Mouse (Mus musculus) heart, adult 2 months (tissue): ENCODE data around the gene Clasp2. TPM values are rescaled to one million over a fixed set of nuclear protein-coding genes. Genes with fewer than 3 reads are reported as not detected.

ENCODE experiments used
- DNase-seq, 2 experiments: peaks; one replicate each; pipeline ENCODE4 v3.0.0; 2021
- H3K27ac ChIP-seq: fragments of 200-600 bp; 2 replicates; pipeline ENCODE4 v1.8.1; 2022
- H3K27me3 ChIP-seq: fragments of 200-500 bp; 2 replicates; pipeline ENCODE4 v1.6.1; 2012; ENCODE audit warnings: mild to moderate bottlenecking, low read length, inconsistent platforms, mixed read lengths; ENCODE audit not compliant: control insufficient read depth, insufficient read depth
- H3K36me3 ChIP-seq: fragments of 200-500 bp; 2 replicates; pipeline ENCODE4 v1.6.1; 2012; ENCODE audit warnings: low read length, inconsistent platforms; ENCODE audit not compliant: control insufficient read depth, insufficient read depth
- H3K4me1 ChIP-seq: fragments of 200-500 bp; 2 replicates; pipeline ENCODE4 v1.6.1; 2011; ENCODE audit warnings: low read length; ENCODE audit not compliant: control insufficient read depth, insufficient read depth
- H3K4me3 ChIP-seq: fragments of 200-600 bp; 2 replicates; pipeline ENCODE4 v1.8.1; 2022
- H3K79me2 ChIP-seq: fragments of 200-500 bp; replicated peaks from 2 replicates; pipeline ENCODE4 v1.6.1; 2012; ENCODE audit warnings: mild to moderate bottlenecking, inconsistent platforms, low read length, moderate library complexity, mixed read lengths; ENCODE audit not compliant: control insufficient read depth, insufficient read depth
- H3K9ac ChIP-seq: fragments of 200-500 bp; 2 replicates; pipeline ENCODE4 v1.6.1; 2012; ENCODE audit warnings: low read depth, mild to moderate bottlenecking, control low read depth, inconsistent platforms, low read length, mixed read lengths
- CTCF ChIP-seq: fragments of 200-600 bp; IDR thresholded peaks from 2 replicates; pipeline ENCODE4 v1.8.1; 2022; ENCODE audit warnings: antibody characterized with exemption, mild to moderate bottlenecking, moderate library complexity
- EP300 ChIP-seq: fragments of 200-500 bp; IDR thresholded peaks from 2 replicates; pipeline ENCODE4 v1.6.1; 2011; ENCODE audit warnings: low read depth, low read length, control low read depth; ENCODE audit not compliant: insufficient read depth
- POLR2A ChIP-seq: fragments of 200-500 bp; IDR thresholded peaks from 2 replicates; pipeline ENCODE4 v1.6.1; 2011; ENCODE audit warnings: mild to moderate bottlenecking, low read depth, low read length, control low read depth; ENCODE audit not compliant: insufficient read depth
- WGBS: fragments of 180-500 bp; shearing (Covaris S2); methylation state at CpG from one replicate; pipeline ENCODE4 v1.1.7; 2018; 5-methylcytosine and 5-hydroxymethylcytosine counted together
- intact Hi-C: fragments of 180-260 bp; cut with DNase I; formaldehyde crosslinking; loops from one replicate; pipeline ENCODE4 v1.15.1; 2025
- polyA plus RNA-seq: library from polyadenylated mRNA; depleted of rRNA; stranded (reverse); fragments of >200 nt; gene quantifications from 2 replicates; pipeline ENCODE4 v1.2.3, GENCODE M21; 2012
- total RNA-seq, 2 experiments: library from RNA; stranded (reverse); gene quantifications; 2 replicates each; pipeline ENCODE4 v1.2.3; 2021

Clasp2 gene
- total and polyA plus RNA-seq, 3 experiments = 14.2 to 56.2 (median 53.6) TPM

GRCm38 (mm10) chr9:113813086-113813485 is 71.8 kb downstream of the Clasp2 start:
- peaks cover 5% of the 10 kb centered on the region for H3K4me1 ChIP-seq
- intact Hi-C loops = no loop called here
- H3K27me3 ChIP-seq = no peaks in the 10 kb centered on the region
- peaks cover 4% of the 10 kb centered on the region; the same call in 1 of the 2 replicates for H3K79me2 ChIP-seq
- 86% methylated on average over 5 of the region's 5 CpGs for WGBS
- no peak overlapping the region for H3K9ac ChIP-seq
- H3K36me3 ChIP-seq = peaks cover 7% of the 10 kb centered on the region
- DNase-seq = no peak
- no peak overlapping the region for H3K4me3 ChIP-seq
- H3K27ac ChIP-seq = no peak overlapping the region
- no peak for TF ChIP-seq POLR2A
- TF ChIP-seq CTCF = no peak
- no peak for TF ChIP-seq EP300

DNA sequence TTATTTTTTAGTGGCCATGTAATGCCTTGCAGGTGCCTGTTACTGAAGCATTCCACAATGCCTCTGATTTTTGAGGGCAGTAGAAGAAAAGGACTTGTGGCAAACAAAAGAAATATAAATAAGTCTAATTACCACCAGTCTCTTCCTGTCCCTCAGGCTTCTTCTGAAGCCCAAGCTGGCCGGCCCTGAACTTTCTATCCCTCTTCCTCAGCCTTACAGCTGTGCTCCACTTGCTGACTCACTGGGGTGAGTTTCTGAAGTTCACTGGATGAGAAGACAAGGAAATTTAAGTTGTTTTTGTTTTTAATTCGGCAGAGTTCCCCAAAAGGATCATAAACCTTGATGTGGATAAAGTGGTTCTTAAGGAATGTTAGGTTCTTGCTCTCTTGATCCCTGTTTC is 74.6 kb downstream of the Clasp2 start:
- Histone ChIP-seq H3K4me1 (peaks cover 6% of the 10 kb centered on the region), H3K36me3 (peaks cover 7% of the 10 kb centered on the region), H3K27me3 (no peaks in the 10 kb centered on the region), H3K79me2 (peaks cover 5% of the 10 kb centered on the region; the same call in 1 of the 2 replicates), H3K27ac (no peak overlapping the region), H3K9ac (no peak overlapping the region), H3K4me3 (no peak overlapping the region)
- DNase-seq = no peak
- intact Hi-C loops = no loop called here
- TF ChIP-seq EP300 (no peak), POLR2A (no peak), CTCF (no peak)
- WGBS = 67% methylated on average over 2 of the region's 2 CpGs

- no peak for TF ChIP-seq EP300
- peak; percentile 60 for TF ChIP-seq CTCF
- Histone ChIP-seq H3K79me2 (peaks cover 6% of the 10 kb centered on the region; the same call in 1 of the 2 replicates), H3K27me3 (no peaks in the 10 kb centered on the region), H3K4me3 (no peak overlapping the region), H3K4me1 (peaks cover 1% of the 10 kb centered on the region), H3K9ac (no peak overlapping the region), H3K36me3 (no peaks in the 10 kb centered on the region), H3K27ac (no peak overlapping the region)
- DNase-seq = no peak
- intact Hi-C loops = no loop called here
- 23% methylated on average over 1 of the region's 1 CpGs for WGBS
Measured at GRCm38 (mm10) chr9:113822150-113822549, 80.9 kb downstream of the Clasp2 start.

DNA sequence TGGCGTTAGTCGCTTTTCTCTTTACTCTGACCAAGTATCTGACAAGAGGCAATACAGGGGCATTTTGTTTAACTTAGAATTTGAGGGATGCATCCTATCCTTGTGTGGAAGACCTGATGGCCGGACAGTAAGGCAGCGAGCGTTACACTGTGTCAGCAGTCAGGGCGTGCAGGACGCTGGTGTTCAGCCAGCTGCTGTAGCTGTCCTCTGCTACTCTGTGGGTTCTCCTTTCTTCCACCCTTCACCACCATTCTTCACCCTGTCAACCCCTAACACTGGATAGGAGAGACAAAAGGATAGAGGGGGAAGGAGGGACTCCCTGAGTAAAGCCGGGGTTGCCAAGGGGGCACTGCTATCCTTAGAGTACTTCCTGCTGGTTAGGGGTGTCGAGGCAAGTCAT is 87.4 kb downstream of the Clasp2 start:
- no peaks in the 10 kb centered on the region for H3K36me3 ChIP-seq
- no peaks in the 10 kb centered on the region; the same call in 1 of the 2 replicates for H3K4me1 ChIP-seq
- 82% methylated on average over 9 of the region's 9 CpGs for WGBS
- no peak overlapping the region for H3K27ac ChIP-seq
- H3K27me3 ChIP-seq = no peaks in the 10 kb centered on the region
- TF ChIP-seq EP300 = no peak
- no peak for TF ChIP-seq POLR2A
- TF ChIP-seq CTCF = no peak
- H3K4me3 ChIP-seq = no peak overlapping the region
- 0 out of 2 replicates have a peak, but pooled peaks cover 3% of the 10 kb centered on the region for H3K79me2 ChIP-seq
- no peak for DNase-seq
- H3K9ac ChIP-seq = no peak overlapping the region
- intact Hi-C loops = no loop called here

- DNase-seq = no peak
- intact Hi-C loops = no loop called here
- peaks cover 5% of the 10 kb centered on the region; the same call in 1 of the 2 replicates for H3K79me2 ChIP-seq
- 79% methylated on average over 3 of the region's 3 CpGs for WGBS
- H3K36me3 ChIP-seq = no peaks in the 10 kb centered on the region
- no peak overlapping the region for H3K27ac ChIP-seq
- no peak overlapping the region for H3K4me3 ChIP-seq
- no peaks in the 10 kb centered on the region for H3K4me1 ChIP-seq
- TF ChIP-seq CTCF = no peak
- no peak for TF ChIP-seq EP300
- no peak for TF ChIP-seq POLR2A
- H3K9ac ChIP-seq = no peak overlapping the region
- no peaks in the 10 kb centered on the region for H3K27me3 ChIP-seq
Measured at GRCm38 (mm10) chr9:113830219-113830618, 88.9 kb downstream of the Clasp2 start.

DNA sequence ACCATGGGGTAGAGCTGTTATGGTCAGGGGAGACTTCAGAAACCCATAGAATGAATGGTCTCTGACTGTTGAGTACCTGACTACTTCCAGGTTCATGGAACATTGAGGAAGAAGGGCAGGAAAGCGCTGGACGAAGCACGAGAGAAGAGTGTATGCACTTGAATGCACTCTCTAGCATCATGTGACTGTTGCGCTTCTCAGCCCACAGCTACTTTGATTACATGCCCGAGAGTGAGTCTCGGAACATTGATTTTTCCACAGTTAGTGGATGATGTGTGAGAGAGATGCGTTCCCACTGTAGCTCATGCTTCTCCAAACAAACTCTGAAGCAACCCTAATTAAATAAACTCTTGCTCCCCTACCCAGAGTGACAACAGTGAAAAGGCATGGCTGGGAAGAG is 92.2 kb downstream of the Clasp2 start:
- intact Hi-C loops = no loop called here
- no peaks in the 10 kb centered on the region for H3K27me3 ChIP-seq
- H3K4me3 ChIP-seq = no peak overlapping the region

More for the DNA sequence above, 92.2 kb downstream of the Clasp2 start:
- Histone ChIP-seq H3K27ac (no peak overlapping the region), H3K4me1 (no peaks in the 10 kb centered on the region), H3K36me3 (no peaks in the 10 kb centered on the region), H3K9ac (no peak overlapping the region), H3K79me2 (peaks cover 1% of the 10 kb centered on the region; the same call in 1 of the 2 replicates)
- WGBS = 95% methylated on average over 7 of the region's 7 CpGs
- no peak for DNase-seq
- TF ChIP-seq CTCF (no peak), POLR2A (no peak), EP300 (no peak)
